Mouse (Mus musculus) forebrain, postnatal 0 days (tissue): ENCODE data around the gene Gje1. TPM values are rescaled to one million over a fixed set of nuclear protein-coding genes. Genes with fewer than 3 reads are reported as not detected.

Source experiments
- ATAC-seq: fragments of 200-750 bp; cut with Nextera tagmentation; 2 replicates; pipeline ENCODE4 v1.8.0; 2017; ENCODE audit warnings: mild to moderate bottlenecking, moderate library complexity
- DNase-seq: peaks from one replicate; pipeline ENCODE4 v3.0.0-alpha.2; 2015
- H3K27ac ChIP-seq: fragments of 300-500 bp; sonication (generic); 2 replicates; pipeline ENCODE4 v1.5.1; 2014; ENCODE audit warnings: low read depth, mild to moderate bottlenecking, antibody characterized with exemption, low read length, moderate library complexity, mixed read lengths
- H3K27me3 ChIP-seq: fragments of 300-500 bp; sonication (generic); 2 replicates; pipeline ENCODE4 v1.6.1; 2014; ENCODE audit warnings: mild to moderate bottlenecking, low read length, mixed read lengths; ENCODE audit not compliant: insufficient read depth
- H3K36me3 ChIP-seq: fragments of 300-500 bp; sonication (generic); 2 replicates; pipeline ENCODE4 v1.6.1; 2014; ENCODE audit warnings: mild to moderate bottlenecking, moderate library complexity; ENCODE audit not compliant: insufficient read depth
- H3K4me1 ChIP-seq: fragments of 300-500 bp; sonication (generic); 2 replicates; pipeline ENCODE4 v1.6.1; 2014; ENCODE audit warnings: antibody characterized with exemption; ENCODE audit not compliant: insufficient read depth
- H3K4me2 ChIP-seq: fragments of 300-500 bp; sonication (generic); 2 replicates; pipeline ENCODE4 v1.6.1; 2014; ENCODE audit warnings: low read depth, mild to moderate bottlenecking, moderate library complexity
- H3K4me3 ChIP-seq: fragments of 300-500 bp; sonication (generic); 2 replicates; pipeline ENCODE4 v1.5.1; 2014; ENCODE audit warnings: low read depth, low read length, mixed read lengths
- H3K9ac ChIP-seq: fragments of 300-500 bp; sonication (generic); 2 replicates; pipeline ENCODE4 v1.6.1; 2014; ENCODE audit warnings: mild to moderate bottlenecking
- H3K9me3 ChIP-seq: fragments of 300-500 bp; sonication (generic); 2 replicates; pipeline ENCODE4 v1.6.1; 2016; ENCODE audit warnings: low read length
- CTCF ChIP-seq: sonication (generic); IDR thresholded peaks from 2 replicates; pipeline ENCODE4 v1.5.1; 2016; ENCODE audit warnings: antibody characterized with exemption, control low read depth, low read depth
- WGBS: fragments of 180-500 bp; shearing (Covaris S2); extraction: QIAGEN DNeasy Blood & Tissue Kit; methylation state at CpG from one replicate; pipeline ENCODE4 v1.1.7; 2014; 5-methylcytosine and 5-hydroxymethylcytosine counted together
- polyA plus RNA-seq: library from polyadenylated mRNA; unstranded; fragments of >200 nt; fragmentation: Nextera tagmentation; extraction: Ambion mirVana; gene quantifications from 2 replicates; pipeline ENCODE4 v1.2.1, GENCODE M21; 2015
- total RNA-seq: library from RNA; depleted of rRNA; stranded (reverse); fragments of >200 nt; gene quantifications from 2 replicates; pipeline ENCODE4 v1.2.3, GENCODE M21; 2014; rRNA removed

Gene Gje1
- not detected in 2 replicates for total RNA-seq
- not detected in 2 replicates for polyA plus RNA-seq

- Histone ChIP-seq H3K4me1 (no peaks in the 10 kb centered on the region), H3K9ac (no peak within 1 kb of the TSS), H3K27me3 (no peaks in the 10 kb centered on the region), H3K4me3 (no peak within 1 kb of the TSS), H3K9me3 (no peaks in the 10 kb centered on the region), H3K36me3 (no peaks in the 10 kb centered on the region), H3K27ac (no peak within 1 kb of the TSS), H3K4me2 (no peak within 1 kb of the TSS)
- DNase-seq (no peak), ATAC-seq (no peak)
- no peak for TF ChIP-seq CTCF
- WGBS, result 54% methylated on average over 3 of the region's 3 CpGs
Measured at GRCm38 (mm10) chr10:14718114-14718513, at the start of gene Gje1. TSS of gene Gje1 (minus strand) at chr10:14718214.

DNA sequence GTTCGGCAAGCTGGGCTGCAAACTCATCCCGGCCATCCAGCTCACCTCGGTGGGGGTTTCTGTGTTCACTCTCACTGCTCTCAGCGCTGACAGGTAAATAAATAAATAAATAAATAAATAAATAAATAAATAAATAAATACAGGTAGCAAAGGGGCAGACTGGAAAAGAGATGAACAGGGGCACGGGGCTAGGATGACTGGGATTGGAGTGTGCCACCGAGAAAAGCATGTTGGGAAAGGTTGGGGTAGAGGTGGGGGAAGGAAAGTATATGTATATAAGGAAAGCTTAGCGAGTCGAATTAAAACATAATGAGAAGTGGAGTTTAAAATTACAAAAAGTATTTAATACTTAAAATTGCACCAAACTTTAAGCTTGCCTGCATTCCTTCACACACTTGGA lies 42.6 kb upstream of the Gje1 start:
- 16% methylated on average over 8 of the region's 8 CpGs for WGBS
- Histone ChIP-seq H3K9me3 (no peaks in the 10 kb centered on the region), H3K4me2 (peak overlapping the region; percentile 73), H3K36me3 (no peaks in the 10 kb centered on the region), H3K9ac (peak overlapping the region; percentile 10; the same call in 1 of the 2 replicates), H3K27me3 (no peaks in the 10 kb centered on the region), H3K27ac (no peak overlapping the region), H3K4me3 (peak overlapping the region; percentile 43), H3K4me1 (peaks cover 6% of the 10 kb centered on the region; the same call in 1 of the 2 replicates)
- no peak for TF ChIP-seq CTCF
- DNase-seq (peak; percentile 2), ATAC-seq (no peak)

GRCm38 (mm10) chr10:14759665-14760558 lies 41.9 kb upstream of the Gje1 start:
- Histone ChIP-seq H3K9ac (peak overlapping the region; percentile 39; the same call in 1 of the 2 replicates), H3K36me3 (no peaks in the 10 kb centered on the region)
- WGBS, result 2% methylated on average over 35 of the region's 35 CpGs

GRCm38 (mm10) chr10:14734285-14734684 lies 16.3 kb upstream of the Gje1 start:
- peak; percentile 23; the same call in 1 of the 2 replicates for ATAC-seq
- Histone ChIP-seq H3K4me1 (no peaks in the 10 kb centered on the region), H3K27ac (no peak overlapping the region), H3K4me2 (no peak overlapping the region), H3K27me3 (no peaks in the 10 kb centered on the region), H3K4me3 (no peak overlapping the region), H3K9me3 (no peaks in the 10 kb centered on the region), H3K36me3 (no peaks in the 10 kb centered on the region), H3K9ac (no peak overlapping the region)
- DNase-seq, result peak; percentile 88
- WGBS, result 8% methylated on average over 2 of the region's 2 CpGs
- peak; percentile 78 for TF ChIP-seq CTCF

More at GRCm38 (mm10) chr10:14759665-14760558, 41.9 kb upstream of the Gje1 start:
- TF ChIP-seq CTCF, result no peak
- H3K4me2 ChIP-seq, result peak overlapping the region; percentile 73
- peak overlapping the region; percentile 43 for H3K4me3 ChIP-seq
- H3K27me3 ChIP-seq, result no peaks in the 10 kb centered on the region
- DNase-seq (peak; percentile 43), ATAC-seq (peak; percentile 42; the same call in 1 of the 2 replicates)
- peaks cover 6% of the 10 kb centered on the region; the same call in 1 of the 2 replicates for H3K4me1 ChIP-seq
- no peak overlapping the region for H3K27ac ChIP-seq
- H3K9me3 ChIP-seq, result no peaks in the 10 kb centered on the region

- Histone ChIP-seq H3K4me2 (no peak overlapping the region), H3K36me3 (no peaks in the 10 kb centered on the region), H3K27me3 (no peaks in the 10 kb centered on the region), H3K27ac (no peak overlapping the region), H3K4me3 (no peak overlapping the region), H3K4me1 (no peaks in the 10 kb centered on the region), H3K9ac (no peak overlapping the region), H3K9me3 (no peaks in the 10 kb centered on the region)
- no peak for TF ChIP-seq CTCF
- DNase-seq (peak; percentile 21), ATAC-seq (peak; percentile 66)
- WGBS, result 60% methylated on average over 9 of the region's 9 CpGs
Measured at GRCm38 (mm10) chr10:14725671-14726070, 7.7 kb upstream of the Gje1 start.

DNA sequence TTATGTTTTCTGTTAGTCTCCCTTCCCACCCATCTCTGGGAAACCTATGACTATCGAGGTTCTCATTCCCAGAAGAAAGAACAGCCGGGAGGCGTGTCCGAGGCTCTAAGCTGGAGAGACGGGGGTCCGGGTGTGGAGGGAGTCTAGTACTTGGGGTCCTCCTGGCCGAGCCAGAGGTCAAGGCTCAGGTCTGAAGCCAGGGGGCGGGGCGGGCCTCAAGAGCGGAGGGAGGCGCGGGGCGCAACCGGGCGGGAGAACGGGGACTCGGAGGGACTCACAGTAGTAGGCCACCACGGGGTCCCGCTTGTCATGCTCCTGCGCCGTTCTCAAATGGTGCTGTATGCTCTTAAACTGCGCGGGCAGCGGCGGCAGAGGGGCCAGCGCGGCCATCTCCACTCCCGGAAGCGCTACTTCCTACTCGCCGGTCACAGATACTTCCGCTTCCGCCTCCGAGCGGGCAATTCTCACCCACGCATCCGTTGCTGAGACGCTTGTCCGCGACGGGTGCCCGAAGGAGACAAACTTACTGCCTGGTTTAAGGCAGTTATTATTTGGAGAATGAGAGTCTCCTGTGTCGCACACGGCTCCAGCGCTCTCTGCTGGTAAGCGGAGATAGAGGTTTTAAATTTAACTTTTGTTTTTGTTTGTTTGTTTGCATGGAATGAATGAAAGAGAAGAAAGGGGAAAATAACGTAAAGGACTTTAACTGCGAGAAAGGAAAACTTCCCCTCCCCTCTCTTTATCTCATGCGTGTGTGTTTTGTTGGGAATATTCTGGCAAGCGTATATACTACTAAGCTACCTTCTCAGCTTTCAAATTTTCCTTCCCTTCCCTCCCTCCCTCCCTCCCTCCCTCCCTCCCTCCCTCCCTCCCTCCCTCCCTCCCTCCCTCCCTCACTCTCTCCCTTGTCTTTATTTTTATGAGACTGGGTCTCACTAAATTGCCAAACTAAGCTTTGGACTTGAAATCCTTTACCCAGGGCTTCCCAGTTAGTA lies 12.6 kb downstream of the Gje1 start, which contains the start of the genes Vta1 and Nmbr:
Gene Vta1 (minus strand): TSS at position 489 of the 995 bp plus-strand sequence.
Gene Nmbr (plus strand): TSS at position 520 of the 995 bp plus-strand sequence.
- Histone ChIP-seq H3K27me3 (no peaks in the 10 kb centered on the region), H3K9me3 (no peaks in the 10 kb centered on the region), H3K36me3 (no peaks in the 10 kb centered on the region), H3K4me1 (peaks cover 9% of the 10 kb centered on the region), H3K27ac (peak within 1 kb of the TSS; percentile 82), H3K9ac (peak within 1 kb of the TSS; percentile 73), H3K4me3 (peak within 1 kb of the TSS; percentile 82), H3K4me2 (peak within 1 kb of the TSS; percentile 50)
- WGBS, result under 1% methylated on average over 38 of the region's 50 CpGs
- TF ChIP-seq CTCF, result peak; percentile 88
- peak; percentile 98 for DNase-seq
- ATAC-seq, result peak; percentile 99
